Mouse (Mus musculus): ENCODE measurements at regions not wholly inside any gene's neighbourhood (a gene's known extent, or its start where the extent isn't known, plus 50 kb on each side); places are given as distances from the start of the nearest gene placed in this dataset.

DNA sequence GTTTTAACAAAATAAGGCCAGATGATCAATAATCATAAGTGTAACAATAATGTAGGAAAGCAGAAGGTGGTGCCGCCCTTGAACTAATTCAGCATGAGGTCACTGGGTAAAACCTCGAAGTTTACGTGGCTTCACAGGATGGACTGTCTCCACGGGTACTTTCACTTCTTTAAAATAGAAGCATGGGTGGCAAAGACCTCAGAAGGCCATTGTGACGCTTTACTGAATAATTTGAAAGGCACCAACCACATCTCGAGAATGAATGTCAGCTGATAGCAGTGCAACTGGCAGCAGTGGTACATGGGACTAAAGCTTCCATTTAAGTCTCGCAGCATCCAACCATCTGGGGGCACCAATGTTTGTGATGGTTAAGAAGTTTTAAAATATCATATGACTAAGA is 530.6 kb downstream of the Lmo4 start:
- DNase-seq, result peak; percentile 4

DNA sequence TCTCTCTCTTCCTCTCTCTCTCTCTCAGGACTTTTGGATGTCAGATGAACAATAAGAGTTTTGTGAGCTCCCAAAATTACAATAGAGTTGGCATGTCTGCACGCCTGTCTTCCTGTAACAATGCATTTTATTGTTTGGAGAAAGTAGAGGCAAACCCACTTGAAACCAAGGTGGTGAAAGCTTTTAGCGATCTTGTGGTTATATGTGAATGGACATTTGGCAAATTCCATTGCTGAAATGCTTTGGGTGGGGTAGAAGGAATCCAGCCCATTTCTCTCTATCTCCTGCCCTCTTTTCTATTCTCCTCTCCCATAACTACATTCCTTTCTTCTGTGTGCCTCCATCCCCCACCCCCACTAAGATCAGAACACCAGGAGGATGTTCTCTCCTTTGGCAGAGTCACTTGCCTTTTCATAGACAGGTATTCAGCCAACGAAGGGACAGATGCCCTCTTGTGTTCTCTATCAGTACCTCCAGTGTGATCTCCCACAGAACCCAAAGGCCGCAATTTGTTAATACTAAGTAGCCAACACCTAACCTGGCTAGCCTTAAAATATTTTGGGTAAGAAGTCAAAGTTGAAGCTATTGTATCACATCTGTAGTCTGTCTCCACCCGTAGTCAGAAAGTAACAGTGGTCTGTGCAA is 542.9 kb downstream of the Lmo4 start:
- no peak for DNase-seq

DNA sequence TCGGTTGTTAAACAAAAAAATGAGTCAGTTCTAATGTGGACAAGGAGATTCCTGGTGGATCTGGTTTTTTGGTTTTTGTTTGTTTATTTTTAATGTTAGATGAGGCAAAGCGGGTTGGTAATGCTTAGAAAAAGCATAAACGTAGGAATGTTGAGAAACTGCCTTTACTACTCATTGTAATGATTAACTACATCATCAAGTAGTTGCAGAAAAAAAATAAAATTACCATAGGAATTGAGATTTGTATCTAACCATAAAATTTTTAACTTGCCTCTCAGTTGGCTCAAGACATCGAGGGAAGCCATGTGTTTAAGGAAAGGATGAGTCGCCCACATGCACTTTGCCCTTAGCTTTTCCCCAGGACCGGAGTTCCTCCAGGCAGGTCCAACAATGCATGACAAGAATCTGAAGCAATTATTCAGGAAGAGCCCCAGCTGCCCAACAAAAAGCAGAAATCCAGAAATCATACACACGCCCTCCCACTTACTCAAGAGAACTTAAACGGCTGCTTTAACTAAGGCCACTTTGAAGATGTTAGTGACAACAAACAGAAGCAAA is 545.5 kb downstream of the Lmo4 start:
- no peak for DNase-seq

DNA sequence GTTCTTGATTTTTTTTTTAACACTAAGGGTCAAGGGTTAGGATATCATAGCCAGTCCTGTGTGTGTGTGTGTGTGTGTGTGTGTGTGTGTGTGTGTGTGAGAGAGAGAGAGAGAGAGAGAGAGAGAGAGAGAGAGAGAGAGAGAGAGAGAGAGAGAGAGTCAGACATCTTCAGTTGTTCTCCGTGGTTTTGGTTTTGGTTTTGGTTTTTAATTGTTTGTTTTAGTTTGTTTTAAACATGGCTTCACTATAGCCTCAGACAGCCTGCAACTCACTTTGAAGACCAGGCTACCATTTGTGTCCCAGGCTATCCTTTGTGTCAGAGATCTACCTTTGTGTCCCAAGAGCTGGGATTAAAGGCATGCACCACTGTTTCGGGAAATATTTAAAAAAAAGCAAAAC is 557.8 kb downstream of the Lmo4 start:
- DNase-seq, result no peak

DNA sequence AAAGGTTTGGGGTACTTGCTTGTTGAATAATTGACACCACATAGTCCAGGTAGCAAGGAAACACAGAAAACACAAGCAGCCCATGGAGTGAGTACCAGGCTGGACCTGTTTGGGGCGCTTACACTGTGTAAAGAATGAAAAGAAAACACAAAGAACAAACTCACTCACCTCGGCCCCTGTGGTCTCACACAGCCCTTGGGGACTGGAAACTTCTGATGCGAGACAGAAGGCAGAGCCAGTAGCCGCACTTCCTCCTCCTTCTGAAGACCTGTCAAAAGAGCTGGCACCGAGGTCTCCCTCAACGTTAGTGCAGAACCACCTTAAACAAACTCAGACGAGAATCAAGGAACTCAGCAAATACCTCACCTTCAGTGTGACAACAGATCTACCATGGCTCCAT is 558.2 kb downstream of the Lmo4 start:
- DNase-seq, result peak; percentile 58

DNA sequence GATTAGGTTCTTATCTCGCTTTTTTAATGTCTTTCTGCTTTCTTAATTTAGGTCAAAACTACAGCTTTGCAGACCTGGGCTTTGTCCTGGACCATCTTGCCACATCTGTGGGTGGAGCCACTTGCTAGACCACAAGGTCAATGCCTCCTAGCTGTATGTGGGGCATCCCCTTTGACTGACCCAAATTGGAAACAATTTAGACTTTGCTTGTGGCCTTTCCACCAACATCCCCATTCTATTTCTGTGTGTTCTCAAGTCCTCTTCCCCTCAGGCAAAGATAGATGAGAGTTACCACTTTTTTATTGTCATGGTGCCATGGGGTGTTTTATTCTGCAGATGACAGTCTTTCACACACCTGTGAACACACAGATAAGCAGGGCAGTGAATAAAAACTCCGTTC is 572.0 kb downstream of the Lmo4 start:
- no peak for DNase-seq

DNA sequence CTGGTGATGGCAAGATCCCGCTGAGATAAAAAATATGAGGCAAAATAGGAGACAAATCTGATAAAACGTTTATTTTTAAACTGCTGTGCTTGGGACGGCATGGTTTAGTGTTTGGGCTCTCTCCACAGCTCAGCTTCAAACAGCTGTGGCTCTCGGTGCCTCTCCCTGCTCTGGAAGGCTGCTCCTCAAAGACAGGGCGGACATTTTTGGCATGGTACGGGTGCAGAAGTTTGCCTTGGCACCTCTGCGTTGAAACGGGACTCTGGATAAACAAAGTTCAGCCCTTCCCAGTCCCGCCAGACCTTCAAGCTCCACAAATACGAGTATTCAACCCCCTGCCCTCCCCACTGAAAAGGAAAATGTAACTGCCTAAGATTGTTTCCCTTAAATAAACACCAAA is 573.8 kb downstream of the Lmo4 start:
- DNase-seq, result peak; percentile 21

DNA sequence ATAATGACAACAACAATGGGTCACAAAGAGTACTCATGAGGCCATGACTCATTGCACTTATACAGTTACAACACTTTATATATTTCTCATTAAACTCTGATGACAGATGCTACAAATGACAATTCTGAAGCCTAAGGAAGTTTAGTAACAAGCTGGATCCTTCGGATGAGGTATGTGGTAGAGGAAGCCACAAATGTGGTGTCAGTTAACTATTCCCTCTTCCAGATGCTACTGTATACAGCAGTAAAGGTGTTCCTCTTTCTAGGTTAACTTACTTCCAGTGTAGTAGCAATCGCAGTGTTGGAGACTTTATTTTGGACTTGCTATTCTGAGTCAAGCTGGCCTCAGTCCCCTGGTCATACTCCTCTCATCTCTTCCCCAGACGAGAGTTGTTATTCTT is 580.1 kb downstream of the Lmo4 start:
- no peak for DNase-seq

DNA sequence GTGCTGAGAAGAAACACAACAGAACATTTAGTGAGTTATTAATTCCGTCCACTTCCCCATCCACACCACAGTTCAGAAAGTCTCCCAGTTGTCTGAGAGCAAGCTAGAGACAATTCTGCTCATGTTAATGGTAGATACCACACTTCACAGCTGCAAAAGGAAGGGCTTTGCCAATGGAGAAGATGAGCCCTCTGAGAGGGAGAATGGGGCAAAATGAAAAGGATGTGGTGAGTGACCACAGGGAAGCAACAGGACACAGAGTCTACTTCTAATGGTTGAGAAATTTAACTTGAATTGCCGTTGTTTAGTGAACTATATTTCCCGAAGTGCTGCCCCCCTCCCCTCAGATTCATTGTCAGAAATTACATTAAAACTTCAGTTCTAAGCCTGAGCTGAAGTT is 582.7 kb downstream of the Lmo4 start:
- DNase-seq, result no peak

DNA sequence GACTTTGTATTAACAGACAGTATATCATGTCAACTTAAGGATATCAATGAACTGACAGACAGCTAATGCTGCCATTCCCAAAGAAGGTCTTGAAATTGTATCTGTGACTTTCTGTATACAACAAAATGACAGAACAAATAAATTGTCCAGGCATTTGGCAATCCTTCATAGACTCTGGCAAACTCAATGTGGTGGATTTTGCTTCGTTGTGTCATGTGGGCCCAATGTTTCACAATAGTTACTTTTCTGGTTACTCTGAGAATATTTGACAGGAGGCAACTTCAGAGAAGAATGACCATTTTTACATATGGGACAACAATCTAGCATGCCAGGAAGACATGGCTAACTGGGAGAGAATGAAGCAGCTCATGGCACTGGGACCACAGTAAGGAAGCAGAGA is 585.9 kb downstream of the Lmo4 start:
- peak; percentile 8 for DNase-seq

DNA sequence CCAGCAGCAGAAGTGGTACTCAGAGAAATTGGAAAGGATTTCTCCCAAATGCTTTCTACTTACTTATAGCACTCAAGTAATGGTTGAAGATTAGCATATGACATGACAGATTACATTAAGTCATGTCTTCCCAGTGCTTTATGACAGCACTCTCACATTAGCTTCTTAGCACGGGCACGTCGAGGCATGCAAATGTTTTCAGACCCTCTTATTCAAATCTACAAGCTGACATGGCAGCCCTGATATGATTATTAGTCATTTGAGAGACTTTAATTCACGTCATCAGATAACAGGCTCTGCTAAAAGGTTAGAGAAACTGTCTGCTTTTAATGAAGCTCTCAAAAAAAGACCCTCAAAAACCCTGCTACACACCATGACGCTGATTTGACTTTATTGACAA is 590.1 kb downstream of the Lmo4 start:
- no peak for DNase-seq

DNA sequence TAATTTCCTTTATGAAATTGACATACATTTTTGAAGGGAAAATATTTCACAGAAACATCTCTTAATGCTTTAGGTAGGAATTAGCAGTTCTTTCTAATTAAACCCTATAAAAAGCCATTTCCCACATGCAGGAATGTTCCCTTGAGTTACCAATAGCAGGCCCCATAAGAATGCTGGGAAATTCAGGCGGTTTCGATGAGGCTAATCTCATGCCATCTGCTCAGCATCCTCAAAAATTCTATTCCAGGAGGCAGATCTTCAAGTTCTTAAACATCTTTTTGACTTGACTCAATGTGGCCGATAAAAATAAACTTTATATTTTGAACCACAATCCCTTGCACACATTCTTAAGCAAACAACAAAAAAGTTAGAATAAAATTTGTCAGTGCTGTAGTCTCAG is 591.0 kb downstream of the Lmo4 start:
- DNase-seq, result no peak

DNA sequence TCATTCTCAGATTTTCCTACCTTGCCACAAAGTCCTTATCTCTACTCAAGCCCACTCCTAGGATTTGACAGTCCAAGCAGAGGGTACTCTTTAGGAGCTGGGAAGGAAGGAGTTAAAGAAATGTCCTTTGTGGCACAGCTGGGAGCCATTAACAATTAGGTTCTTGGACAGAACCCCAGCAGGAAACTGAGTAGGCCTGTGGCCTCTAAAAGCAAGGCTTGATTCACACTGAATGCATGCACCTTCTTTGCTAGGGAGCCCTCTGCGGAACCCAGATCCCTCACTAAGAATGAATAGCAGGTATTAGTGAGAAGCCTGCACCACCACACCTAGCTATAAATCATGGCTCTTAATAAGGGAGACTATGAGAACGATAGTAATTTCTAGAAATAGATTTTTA is 595.3 kb downstream of the Lmo4 start:
- DNase-seq, result no peak

DNA sequence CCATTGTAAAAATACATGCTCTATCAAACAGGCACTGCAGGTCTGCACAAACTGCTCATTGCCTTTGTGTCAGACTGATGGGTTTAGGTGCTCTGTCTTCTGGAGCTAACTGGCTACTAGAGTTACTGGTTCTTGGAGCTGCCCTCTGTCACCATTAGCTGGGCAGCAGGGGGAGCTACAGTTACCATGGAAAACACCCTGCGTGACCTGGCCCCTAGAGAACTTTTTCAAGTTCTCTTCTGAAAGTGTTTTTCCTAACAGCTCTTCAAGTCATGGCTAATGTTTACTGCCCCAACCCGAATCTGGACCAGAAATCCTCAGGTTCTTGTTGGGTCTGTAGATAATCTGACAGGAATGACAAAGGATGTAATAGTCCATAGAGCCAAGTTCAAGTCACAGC is 605.9 kb downstream of the Lmo4 start:
- peak; percentile 75 for DNase-seq

DNA sequence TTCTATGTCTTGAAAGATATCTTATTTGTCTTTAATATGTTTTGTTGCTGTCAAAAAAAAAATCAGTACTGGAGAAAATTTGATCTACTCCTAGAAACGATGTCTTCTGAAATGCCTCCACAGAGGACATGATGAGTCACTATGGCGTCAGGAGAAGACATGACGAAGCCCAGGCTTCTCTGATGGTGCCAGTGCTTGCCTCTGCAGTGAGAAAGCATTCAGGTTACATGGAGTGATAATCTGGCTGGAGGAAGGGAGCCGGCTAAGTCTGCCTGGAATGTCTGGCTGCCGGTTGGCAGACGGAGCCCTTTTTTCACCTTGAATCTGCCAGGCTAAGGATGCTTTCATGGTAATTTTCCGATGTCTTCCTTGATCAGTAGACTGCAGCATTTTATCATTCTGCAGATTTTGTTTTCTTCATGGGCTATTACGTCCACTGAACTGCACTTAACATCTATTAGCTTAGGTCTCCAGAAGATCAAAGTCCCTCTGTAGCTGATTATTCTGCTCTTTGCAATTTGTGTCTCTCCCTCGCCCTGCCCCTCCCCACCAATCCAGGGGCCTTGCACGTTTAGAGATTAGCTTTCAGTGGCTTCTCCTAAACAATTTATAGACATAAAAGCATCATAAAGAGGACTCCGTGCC is 607.9 kb downstream of the Lmo4 start:
- DNase-seq, result no peak

DNA sequence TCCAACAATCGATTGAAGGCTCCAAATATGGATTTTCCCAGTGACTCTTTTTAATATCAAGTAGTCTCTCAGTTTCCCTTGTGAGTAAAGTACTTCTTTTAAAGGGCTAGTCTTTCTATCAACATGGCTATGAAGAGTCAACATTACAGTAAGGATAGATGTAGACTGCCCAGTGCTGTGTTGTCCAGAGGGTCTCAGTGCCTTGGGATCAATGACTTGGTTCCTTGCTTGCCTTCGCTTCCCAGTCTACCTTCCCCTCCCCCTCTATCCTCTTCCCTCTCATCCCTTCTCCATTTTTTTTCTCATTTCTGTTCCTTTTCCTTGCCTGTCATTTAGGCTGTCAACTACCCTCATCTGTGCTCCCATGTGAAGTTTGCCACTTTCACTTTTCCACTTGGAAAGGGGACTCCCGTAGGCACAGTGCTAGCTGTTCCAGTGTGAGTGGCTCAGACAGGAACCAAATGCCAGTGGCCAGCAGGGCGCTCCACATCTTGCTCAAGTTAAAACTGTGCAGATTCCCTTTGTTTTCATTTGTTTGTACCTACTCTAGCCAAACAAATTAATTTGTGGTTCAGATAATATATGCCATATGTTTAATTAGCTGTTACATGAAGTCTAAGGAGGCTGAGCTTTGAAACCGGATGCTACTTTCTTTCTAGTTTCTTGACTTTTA is 608.9 kb downstream of the Lmo4 start:
- no peak for DNase-seq

DNA sequence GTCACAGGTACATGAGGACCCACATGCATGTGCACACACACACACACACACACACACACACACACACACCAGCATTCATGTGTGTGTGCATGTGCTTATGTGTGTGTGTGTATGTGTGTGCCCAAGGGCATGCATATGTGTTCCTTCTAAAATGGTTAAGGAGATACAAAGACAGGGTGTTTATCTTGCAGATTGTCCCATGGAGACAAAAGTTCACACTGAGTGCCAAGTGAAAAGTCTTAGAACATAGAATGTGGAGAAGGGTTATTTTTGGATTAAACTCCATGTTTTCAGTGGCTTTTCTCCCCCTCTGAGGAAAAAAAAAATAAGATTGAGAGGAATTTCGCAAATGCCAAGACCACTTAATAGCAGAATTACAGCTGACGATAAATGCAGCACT is 609.9 kb downstream of the Lmo4 start:
- no peak for DNase-seq

DNA sequence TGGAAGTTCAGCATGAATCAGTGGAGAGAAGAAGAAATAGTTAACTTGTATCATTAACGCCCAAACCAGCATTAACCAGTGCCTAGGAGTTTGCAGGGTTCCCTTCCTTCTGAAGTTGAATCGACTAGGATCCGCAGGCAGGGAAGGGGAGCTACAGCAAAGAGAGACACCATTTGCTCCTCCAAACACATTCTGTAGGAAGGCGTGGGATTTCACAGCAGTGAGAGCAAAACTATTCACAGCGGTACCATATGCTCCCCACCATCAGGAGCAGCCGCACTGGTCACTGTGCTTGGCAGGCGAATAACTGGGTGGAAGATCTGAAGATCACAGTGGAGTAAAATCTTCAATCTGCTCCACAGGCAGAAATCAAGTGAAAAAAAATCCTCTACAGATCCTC is 610.3 kb downstream of the Lmo4 start:
- DNase-seq, result no peak

DNA sequence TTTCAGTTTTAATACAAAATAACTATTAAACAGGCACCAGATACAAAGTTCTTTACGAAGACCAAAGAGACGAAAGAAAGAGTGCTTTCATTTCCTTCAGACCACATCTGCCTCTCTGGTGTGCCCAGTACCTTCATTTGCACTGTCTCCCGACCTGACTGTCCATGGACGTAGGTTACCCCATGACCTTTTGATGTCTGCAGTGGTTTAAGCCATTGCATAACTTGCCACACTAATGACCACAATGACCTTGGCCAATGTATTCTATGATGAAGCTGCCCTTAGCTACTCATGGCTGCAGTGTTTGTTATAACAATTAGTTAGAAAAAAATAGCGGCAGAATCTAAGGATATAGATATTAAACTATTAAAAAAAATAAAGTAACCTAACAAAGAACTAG is 618.4 kb downstream of the Lmo4 start:
- DNase-seq, result no peak

DNA sequence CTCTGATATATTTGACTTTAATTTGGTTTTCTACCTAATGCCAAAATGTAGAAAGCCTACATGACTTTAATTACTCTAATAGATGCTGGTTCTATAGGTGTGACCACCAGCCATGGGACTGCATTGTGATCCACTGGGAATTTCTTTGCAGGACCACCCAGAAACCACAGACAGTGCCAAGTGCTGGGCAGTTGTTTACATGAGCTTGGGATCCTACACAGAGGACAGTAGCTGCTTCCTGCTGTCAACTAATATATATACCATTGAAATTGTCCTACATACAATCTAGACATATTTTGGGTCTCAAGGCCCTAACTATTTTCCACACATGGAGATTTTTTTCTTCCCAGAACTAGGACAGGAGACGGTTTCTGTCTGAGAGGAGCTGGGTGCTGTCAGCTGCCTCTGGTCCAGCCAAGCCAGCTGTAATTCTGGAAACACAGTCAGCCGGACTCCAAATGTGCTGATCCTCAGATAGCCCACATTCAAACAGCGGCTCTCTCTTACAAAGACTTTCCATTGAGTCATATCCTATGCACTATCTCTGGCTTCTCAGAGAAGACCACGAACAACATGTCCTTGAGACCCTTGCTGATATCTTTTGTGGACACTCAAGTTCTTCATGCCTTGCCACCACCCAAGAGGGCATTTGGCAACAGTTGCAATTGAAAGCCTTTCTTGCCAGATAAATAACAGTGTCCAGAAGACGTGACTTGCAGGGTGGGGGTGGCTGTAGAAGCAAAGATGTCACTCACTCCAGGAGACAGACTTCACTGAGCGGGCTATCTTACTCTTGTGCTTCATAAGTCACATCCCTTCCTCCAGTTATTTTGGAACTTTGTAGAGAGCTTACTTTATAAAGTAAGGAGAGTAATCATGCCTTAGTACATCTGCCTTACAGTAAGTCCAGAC is 620.1 kb downstream of the Lmo4 start:
- no peak for DNase-seq

DNA sequence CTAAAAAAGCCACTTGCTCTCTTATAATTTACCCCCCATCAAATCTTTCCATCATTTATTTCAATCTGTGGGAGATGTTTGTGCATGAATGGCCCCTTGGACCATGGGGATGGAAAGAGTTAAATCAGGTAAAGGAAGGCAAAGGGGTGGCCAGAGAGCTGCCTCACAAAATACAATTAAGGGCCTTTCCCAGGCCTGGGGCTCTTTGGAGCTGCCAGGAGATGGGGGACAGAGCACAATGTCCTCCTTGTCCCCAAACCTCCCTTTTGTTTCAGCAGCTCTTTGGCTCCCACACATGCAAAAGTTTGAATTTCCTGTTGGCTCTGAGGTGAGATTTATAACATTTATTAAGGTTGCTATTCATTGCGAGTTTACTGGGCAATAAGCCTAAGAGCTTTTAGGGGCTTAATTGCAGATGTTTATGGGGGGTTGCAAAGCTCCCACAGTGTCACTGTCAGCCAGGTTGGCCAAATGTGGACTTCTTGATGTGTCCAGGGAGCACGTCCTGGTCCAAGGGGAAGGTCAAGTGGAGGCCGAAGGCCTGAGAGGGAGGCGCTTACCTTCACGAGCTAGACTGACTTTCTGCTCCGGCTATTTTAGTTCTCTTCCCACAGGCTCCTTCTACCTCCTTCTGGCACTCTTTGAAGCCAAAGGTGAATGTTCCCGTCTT is 628.5 kb downstream of the Lmo4 start:
- no peak for DNase-seq

DNA sequence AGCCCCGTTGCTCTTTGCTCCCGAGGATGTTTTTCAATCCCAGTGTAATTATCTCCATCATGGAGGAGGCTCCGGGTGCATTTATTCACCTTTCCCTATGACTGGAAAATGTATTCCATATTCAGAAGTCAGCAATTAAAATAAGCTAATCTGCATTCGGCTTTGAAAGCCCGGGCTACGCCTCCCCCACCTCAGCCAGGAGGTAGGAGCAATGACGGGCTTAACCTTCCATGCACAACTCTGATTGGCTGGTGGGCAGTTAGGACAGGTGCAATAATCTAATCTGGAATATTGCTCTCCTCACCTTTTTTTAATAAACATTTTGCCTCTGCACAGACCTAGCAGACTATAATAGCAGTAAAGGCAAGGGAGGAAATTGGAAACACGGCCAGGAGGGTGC is 629.3 kb downstream of the Lmo4 start:
- DNase-seq, result no peak
